Mouse (Mus musculus): ENCODE results near the gene Nod1. TPM values are rescaled to one million over a fixed set of nuclear protein-coding genes. Genes with fewer than 3 reads are reported as not detected.

Gene Nod1
- polyA plus RNA-seq, 1 experiment from 2014 or later: 2.2 TPM

DNA sequence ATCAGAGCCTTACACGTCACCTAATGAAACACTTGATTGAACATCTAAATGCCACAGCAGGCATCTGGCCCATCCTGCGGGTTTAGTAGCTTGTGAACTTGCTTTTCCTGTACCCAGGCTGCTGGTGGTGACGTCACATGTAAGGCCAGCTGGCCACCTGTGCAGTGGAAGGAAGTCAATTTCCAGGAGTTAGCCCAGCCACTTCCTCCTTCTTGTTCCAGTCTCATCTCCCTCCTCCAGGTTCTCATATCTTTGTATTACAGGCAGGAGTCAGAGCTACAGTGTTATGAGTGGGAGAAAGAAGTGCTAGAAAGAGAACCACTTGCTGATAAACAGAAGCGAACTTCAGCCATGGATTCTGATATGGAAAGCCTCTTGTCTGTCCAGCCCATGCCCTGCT is 56.2 kb downstream of the Nod1 start:
- no peaks in the 10 kb centered on the region for H3K27me3 ChIP-seq (replicated peaks)
- no peak overlapping the region for H3K27ac ChIP-seq
- H3K36me3 ChIP-seq: no peaks in the 10 kb centered on the region
- no peak for ATAC-seq
- no peaks in the 10 kb centered on the region for H3K4me1 ChIP-seq
- no peaks in the 10 kb centered on the region for H3K9me3 ChIP-seq (replicated peaks)
- no peak overlapping the region for H3K4me2 ChIP-seq
- WGBS (ENCODE audit: insufficient replicate concordance): 22% methylated on average over 4 of the region's 4 CpGs
- no peak overlapping the region for H3K4me3 ChIP-seq
- H3K9ac ChIP-seq: no peak overlapping the region

DNA sequence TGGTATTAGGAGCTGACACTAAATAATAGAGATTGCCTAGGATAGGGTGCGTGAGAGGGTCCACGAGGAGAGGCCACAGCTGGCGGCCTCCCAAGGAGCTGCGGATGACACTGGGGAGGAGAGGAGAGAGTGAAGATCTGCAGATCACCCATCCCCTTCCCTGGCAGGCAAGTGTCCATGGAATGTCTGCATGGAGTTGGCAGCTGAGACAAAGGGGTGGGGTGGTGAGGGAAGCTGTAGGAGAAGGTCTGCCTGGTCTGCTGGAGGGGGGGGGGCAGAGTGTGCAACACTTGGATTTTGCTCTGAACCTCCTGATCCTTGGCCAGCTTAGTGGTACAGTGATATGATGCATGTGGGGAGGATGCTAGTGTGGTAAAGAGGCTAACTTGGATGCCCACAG is 57.4 kb downstream of the Nod1 start:
- H3K4me2 ChIP-seq: no peak overlapping the region
- no peak overlapping the region for H3K9ac ChIP-seq
- ATAC-seq: no peak
- no peak overlapping the region for H3K27ac ChIP-seq
- H3K27me3 ChIP-seq (replicated peaks): no peaks in the 10 kb centered on the region
- no peaks in the 10 kb centered on the region for H3K9me3 ChIP-seq (replicated peaks)
- 78% methylated on average over 4 of the region's 4 CpGs for WGBS (ENCODE audit: insufficient replicate concordance)
- H3K4me3 ChIP-seq: no peak overlapping the region
- H3K36me3 ChIP-seq: no peaks in the 10 kb centered on the region
- H3K4me1 ChIP-seq: no peaks in the 10 kb centered on the region

DNA sequence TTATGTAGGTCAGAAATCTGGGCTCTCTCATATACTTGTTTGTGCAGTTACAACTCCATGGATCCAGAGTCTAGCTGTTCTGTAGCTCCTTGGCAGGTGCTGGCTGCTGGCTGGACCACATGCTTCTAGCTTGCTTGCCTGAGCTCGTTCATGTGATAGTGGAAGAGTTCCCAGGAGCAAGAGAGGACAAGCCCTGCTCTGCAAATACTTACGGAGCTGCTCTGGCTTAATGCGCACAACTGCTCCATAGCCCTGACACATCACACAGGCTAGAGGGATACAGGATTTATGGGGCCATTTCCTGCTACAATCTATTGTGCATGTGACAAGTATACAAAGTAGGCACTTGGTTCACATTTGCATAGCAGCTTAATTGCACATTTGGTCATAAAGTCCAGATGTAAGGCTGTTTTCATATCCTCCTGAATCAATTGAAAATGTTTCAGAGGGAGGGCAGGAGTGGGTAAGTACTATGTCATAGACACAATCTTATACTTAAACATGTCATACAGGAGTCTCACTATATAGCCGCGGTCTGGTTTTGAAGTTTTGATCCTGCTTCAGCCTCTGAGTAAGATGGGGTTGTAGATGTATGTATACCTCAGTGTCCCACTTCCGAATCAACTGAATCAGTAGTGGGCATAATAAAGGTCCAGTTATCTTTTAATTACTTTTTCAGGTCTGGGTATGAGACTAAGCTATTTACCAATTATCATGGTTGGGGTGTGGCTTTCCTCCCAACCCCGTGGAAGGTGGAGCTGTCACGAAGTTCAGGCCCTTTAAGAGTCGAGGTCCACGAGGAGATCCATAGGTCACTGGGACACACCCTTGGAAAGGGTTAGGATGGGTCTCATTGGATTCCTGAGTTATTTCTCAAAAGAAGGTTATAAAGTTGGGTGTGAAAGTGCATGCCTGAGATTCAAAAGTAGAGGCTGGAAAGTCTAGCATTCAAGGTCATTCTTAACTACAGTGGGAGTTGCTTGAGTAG is 66.1 kb downstream of the Nod1 start:
- WGBS (ENCODE audit: insufficient replicate concordance): 70% methylated on average over 10 of the region's 10 CpGs
- Histone ChIP-seq H3K4me2 (no peak overlapping the region), H3K9ac (no peak overlapping the region), H3K4me1 (no peaks in the 10 kb centered on the region), H3K27ac (no peak overlapping the region), H3K27me3 (replicated peaks) (no peaks in the 10 kb centered on the region), H3K4me3 (no peak overlapping the region), H3K9me3 (replicated peaks) (no peaks in the 10 kb centered on the region), H3K36me3 (no peaks in the 10 kb centered on the region)
- no peak for ATAC-seq

DNA sequence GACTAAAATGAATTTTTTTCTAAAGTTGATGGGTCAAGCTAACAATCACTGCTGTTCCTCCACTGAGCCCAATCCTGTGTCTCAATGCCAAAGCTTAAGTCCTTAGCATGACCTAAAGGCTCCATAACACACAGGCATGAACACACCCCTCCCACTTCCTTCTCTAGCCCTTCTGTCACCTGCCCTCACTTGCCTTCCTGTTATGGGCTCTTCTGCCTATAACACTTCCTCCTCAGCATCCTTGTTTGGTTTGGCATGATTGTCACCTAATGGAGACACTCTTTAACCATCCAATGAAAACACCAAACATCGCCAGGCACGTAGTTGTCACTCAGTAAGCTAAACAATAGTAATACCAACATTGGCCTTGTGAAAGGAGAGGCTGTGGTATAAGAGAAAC is 69.9 kb downstream of the Nod1 start:
- 79% methylated on average over 2 of the region's 2 CpGs for WGBS (ENCODE audit: insufficient replicate concordance)
- Histone ChIP-seq H3K9ac (no peak overlapping the region), H3K9me3 (replicated peaks) (no peaks in the 10 kb centered on the region), H3K27me3 (replicated peaks) (no peaks in the 10 kb centered on the region), H3K27ac (no peak overlapping the region), H3K4me3 (no peak overlapping the region), H3K4me2 (no peak overlapping the region), H3K36me3 (no peaks in the 10 kb centered on the region), H3K4me1 (no peaks in the 10 kb centered on the region)
- no peak for ATAC-seq

DNA sequence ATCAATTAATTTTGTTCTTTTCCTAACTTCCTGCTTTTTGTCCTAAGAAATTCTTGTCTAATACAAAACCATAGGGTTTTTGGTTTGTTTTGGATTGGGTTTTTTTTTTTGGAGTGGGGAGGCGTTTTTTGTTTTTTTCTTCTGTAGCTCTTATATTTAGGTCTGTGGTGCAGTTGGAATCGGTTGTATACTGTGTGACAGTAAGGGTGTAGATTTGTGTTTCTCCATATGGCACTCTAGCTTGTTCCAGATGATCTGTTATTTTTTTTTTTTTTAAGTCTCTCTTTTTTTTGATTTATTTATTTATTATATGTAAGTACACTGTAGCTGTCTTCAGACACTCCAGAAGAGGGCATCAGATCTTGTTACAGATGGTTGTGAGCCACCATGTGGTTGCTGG is 72.2 kb downstream of the Nod1 start:
- 60% methylated on average over 2 of the region's 2 CpGs for WGBS (ENCODE audit: insufficient replicate concordance)
- Histone ChIP-seq H3K9me3 (replicated peaks) (no peaks in the 10 kb centered on the region), H3K9ac (no peak overlapping the region), H3K36me3 (no peaks in the 10 kb centered on the region), H3K4me1 (no peaks in the 10 kb centered on the region), H3K4me3 (no peak overlapping the region), H3K27me3 (replicated peaks) (no peaks in the 10 kb centered on the region), H3K27ac (no peak overlapping the region), H3K4me2 (no peak overlapping the region)
- ATAC-seq: no peak

DNA sequence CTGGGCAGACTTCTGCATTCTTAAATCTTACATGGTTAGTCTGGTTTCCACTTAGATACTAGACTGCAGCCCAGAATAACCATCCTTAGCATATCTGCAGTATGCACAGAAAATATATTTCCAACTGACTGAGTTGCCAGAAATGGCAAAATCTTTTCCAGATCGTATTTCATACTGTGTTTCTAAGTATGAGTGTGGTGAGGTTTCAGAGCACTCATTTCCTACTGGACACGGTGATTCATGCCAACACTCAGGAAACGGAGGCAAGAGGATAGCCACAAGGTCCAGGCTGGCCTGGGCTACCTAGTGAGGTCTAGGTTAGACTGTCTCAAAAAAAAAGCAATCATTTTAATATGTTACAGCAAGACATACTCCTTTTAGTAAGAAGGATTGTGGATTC is 81.0 kb downstream of the Nod1 start:
- Histone ChIP-seq H3K4me1 (no peaks in the 10 kb centered on the region), H3K9ac (no peak overlapping the region), H3K27me3 (replicated peaks) (no peaks in the 10 kb centered on the region), H3K9me3 (replicated peaks) (no peaks in the 10 kb centered on the region), H3K4me3 (no peak overlapping the region), H3K27ac (no peak overlapping the region), H3K36me3 (peaks cover 3% of the 10 kb centered on the region), H3K4me2 (no peak overlapping the region)
- no peak for ATAC-seq
- 76% methylated on average over 3 of the region's 3 CpGs for WGBS (ENCODE audit: insufficient replicate concordance)

DNA sequence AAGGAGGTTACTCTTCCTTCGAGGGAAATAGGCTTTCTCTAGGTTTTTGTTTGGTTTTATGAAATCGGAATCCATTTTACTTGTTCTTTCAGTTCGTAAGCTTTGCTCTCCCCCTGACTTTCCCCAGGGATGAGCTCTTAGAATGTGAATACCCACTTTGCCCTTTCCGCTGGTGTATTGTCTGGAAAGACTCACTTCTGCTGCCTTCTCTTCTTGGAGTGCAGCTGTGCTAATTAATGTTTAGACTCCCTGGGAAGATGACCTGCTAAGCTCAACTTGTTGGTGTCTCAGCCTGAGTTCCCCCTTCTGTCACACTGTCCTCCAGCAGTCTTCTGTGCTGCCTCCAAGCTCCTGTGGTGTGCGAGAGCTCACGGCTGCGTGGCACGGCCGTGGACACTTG is 82.2 kb downstream of the Nod1 start:
- Histone ChIP-seq H3K4me2 (no peak overlapping the region), H3K4me3 (no peak overlapping the region), H3K9ac (no peak overlapping the region), H3K27ac (no peak overlapping the region), H3K9me3 (replicated peaks) (no peaks in the 10 kb centered on the region), H3K27me3 (replicated peaks) (no peaks in the 10 kb centered on the region), H3K36me3 (peaks cover 3% of the 10 kb centered on the region), H3K4me1 (no peaks in the 10 kb centered on the region)
- no peak for ATAC-seq
- 88% methylated on average over 9 of the region's 9 CpGs for WGBS (ENCODE audit: insufficient replicate concordance)

DNA sequence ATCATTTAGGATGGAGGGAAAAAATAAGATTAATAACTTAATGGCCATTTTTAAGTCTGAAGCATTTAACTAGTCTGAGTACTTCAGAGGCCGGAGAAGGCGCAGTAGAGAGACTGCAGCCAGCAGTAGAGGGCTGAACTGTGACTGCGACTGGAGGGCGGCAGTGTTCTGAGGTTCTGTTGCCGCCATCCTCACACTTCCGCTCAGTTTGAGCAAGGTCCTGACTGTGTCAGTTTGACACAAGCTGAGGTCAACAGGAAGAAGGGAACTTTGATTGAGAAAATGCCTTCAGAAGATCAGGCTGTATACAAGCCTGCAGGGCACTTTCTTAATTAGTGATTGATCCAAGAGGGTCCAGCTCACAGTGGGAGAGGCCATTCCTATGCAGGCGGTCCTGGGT is 86.2 kb downstream of the Nod1 start:
- H3K9ac ChIP-seq: no peak overlapping the region
- WGBS (ENCODE audit: insufficient replicate concordance): 84% methylated on average over 7 of the region's 7 CpGs
- no peaks in the 10 kb centered on the region for H3K27me3 ChIP-seq (replicated peaks)
- no peak overlapping the region for H3K4me3 ChIP-seq
- 0 out of 2 replicates have a peak, but pooled peaks cover 4% of the 10 kb centered on the region for H3K4me1 ChIP-seq
- H3K4me2 ChIP-seq: no peak overlapping the region
- H3K27ac ChIP-seq: no peak overlapping the region
- H3K36me3 ChIP-seq: peaks cover 3% of the 10 kb centered on the region
- no peak for ATAC-seq
- no peaks in the 10 kb centered on the region for H3K9me3 ChIP-seq (replicated peaks)

DNA sequence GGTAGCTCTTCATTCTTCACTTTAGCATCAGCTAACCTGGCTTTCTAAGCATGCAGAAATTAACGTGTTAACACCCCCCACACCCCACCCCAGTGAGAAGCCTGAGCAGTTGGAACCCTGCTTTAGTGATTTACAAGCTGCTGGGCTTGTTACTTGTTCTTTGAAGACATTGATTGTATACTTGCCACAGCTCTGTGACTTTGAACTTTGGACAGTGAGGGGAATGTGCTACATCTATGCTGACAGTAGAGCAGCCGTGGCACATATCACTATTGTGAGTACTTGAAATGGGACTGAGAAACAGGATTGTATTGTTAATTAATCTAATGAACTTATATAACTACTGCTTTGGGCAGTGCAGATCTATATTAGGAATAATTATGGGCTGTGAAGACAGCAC is 89.0 kb downstream of the Nod1 start:
- 0 out of 2 replicates have a peak, but pooled peaks cover 4% of the 10 kb centered on the region for H3K4me1 ChIP-seq
- WGBS (ENCODE audit: insufficient replicate concordance): 67% methylated on average over 2 of the region's 2 CpGs
- no peak overlapping the region for H3K27ac ChIP-seq
- ATAC-seq: no peak
- H3K36me3 ChIP-seq: peaks cover 10% of the 10 kb centered on the region
- H3K9me3 ChIP-seq (replicated peaks): no peaks in the 10 kb centered on the region
- no peaks in the 10 kb centered on the region for H3K27me3 ChIP-seq (replicated peaks)
- no peak overlapping the region for H3K4me3 ChIP-seq
- no peak overlapping the region for H3K4me2 ChIP-seq
- H3K9ac ChIP-seq: no peak overlapping the region

DNA sequence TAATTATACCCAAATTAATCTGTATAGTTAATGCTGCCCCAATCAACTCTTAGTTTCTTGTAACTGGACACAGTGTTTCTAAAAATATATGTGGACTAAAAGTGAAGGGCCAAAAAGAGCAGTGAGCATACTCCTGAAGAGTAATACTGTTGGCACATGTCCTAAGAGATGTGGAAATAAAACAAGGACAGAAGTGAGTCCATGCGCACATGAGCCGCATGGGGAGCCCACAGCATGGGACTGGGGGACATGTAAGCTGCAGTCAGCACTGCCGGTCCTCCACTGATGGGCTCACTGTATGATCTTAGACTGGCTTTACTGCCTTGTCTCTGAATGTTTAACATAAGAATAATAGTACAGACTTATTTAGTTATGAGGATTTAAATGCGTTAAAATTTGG is 92.3 kb downstream of the Nod1 start:
- H3K27ac ChIP-seq: no peak overlapping the region
- no peaks in the 10 kb centered on the region for H3K9me3 ChIP-seq (replicated peaks)
- peaks cover 21% of the 10 kb centered on the region for H3K4me1 ChIP-seq
- WGBS (ENCODE audit: insufficient replicate concordance): 90% methylated on average over 4 of the region's 4 CpGs
- H3K27me3 ChIP-seq (replicated peaks): no peaks in the 10 kb centered on the region
- H3K9ac ChIP-seq: no peak overlapping the region
- H3K4me3 ChIP-seq: no peak overlapping the region
- no peak overlapping the region for H3K4me2 ChIP-seq
- no peak for ATAC-seq
- peaks cover 13% of the 10 kb centered on the region for H3K36me3 ChIP-seq

DNA sequence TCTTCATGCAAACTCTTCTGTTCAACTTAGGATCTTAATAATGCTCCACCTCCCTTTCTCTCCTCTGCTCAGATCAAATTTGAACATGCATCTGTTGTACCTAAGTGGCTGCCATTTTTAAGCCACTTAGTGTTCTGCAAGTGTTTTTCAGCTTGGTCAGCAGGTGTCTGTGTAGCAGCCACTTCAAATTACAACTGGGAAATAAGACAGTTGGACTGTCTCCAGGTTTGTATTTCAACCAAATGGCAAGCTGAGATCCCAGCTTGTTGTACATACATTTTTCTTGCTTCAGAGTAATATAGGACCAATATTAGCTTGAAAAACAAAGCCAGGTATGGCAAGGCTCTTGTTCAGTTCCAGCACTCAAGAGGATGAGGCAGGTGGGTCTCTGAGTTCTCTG is 93.9 kb downstream of the Nod1 start:
- ATAC-seq: no peak
- Histone ChIP-seq H3K4me1 (peaks cover 21% of the 10 kb centered on the region), H3K4me3 (no peak overlapping the region), H3K9me3 (replicated peaks) (no peaks in the 10 kb centered on the region), H3K4me2 (no peak overlapping the region), H3K27ac (no peak overlapping the region), H3K9ac (no peak overlapping the region), H3K27me3 (replicated peaks) (no peaks in the 10 kb centered on the region), H3K36me3 (peaks cover 13% of the 10 kb centered on the region)

DNA sequence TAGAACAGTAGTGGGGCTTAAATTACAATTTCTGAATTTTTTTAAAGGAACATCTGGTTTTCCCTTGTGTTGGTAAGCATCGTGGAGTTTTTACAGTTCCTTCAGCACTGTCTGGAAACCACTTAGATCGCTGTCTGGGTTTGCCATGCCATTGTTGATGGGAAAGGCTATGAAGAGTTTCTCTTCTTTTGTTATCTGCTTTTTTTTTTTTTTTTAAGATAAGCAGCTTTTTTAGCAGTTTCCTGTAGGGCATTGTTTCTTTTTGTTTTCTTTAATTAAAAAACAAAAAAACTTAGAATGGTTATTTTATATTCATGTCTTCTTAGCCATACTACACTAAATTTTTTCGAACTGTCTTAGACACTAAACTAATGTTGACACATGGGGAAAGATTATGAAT is 94.8 kb downstream of the Nod1 start:
- ATAC-seq: no peak
- peaks cover 13% of the 10 kb centered on the region for H3K36me3 ChIP-seq
- H3K4me2 ChIP-seq: no peak overlapping the region
- H3K4me1 ChIP-seq: peaks cover 16% of the 10 kb centered on the region
- no peaks in the 10 kb centered on the region for H3K9me3 ChIP-seq (replicated peaks)
- 64% methylated on average over 3 of the region's 3 CpGs for WGBS (ENCODE audit: insufficient replicate concordance)
- H3K27ac ChIP-seq: no peak overlapping the region
- no peaks in the 10 kb centered on the region for H3K27me3 ChIP-seq (replicated peaks)
- no peak overlapping the region for H3K4me3 ChIP-seq
- H3K9ac ChIP-seq: no peak overlapping the region

DNA sequence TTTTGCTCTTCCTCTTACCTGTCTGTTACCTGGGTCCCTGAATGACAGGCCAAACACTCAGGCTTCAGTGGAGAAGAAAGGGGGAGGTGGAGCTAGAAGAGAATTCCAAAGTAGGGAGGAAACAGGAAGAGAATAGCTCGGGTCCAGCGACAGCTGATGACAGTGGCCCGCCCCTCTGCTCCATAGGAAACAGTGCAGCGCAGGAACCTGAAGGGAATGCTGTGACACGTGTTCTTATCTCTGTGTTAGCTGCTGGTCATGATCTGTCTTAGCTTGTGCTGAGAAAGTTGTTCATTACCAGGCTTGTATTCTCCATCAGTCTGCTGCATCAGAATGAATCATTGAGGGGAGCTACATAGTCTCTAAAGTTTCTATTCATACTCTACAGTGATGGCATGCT is 95.6 kb downstream of the Nod1 start:
- H3K9ac ChIP-seq: no peak overlapping the region
- no peaks in the 10 kb centered on the region for H3K27me3 ChIP-seq (replicated peaks)
- H3K4me2 ChIP-seq: no peak overlapping the region
- WGBS (ENCODE audit: insufficient replicate concordance): 13% methylated on average over 5 of the region's 5 CpGs
- H3K9me3 ChIP-seq (replicated peaks): no peaks in the 10 kb centered on the region
- H3K36me3 ChIP-seq: peaks cover 13% of the 10 kb centered on the region
- H3K27ac ChIP-seq: no peak overlapping the region
- ATAC-seq: 0 out of 2 replicates have a peak, but pooled peaks have one; percentile 40
- no peak overlapping the region for H3K4me3 ChIP-seq
- peaks cover 16% of the 10 kb centered on the region for H3K4me1 ChIP-seq

All from liver, embryonic 12.5 days (tissue).